Mouse (Mus musculus) adrenal gland, adult 18-20 months (tissue): ENCODE results near the gene Gm28042. TPM values are rescaled to one million over a fixed set of nuclear protein-coding genes. Genes with fewer than 3 reads are reported as not detected.
A peak's percentile ranks its signal among the peaks of the same experiment; 100 is the strongest.

ENCODE experiments used
- DNase-seq, 2 experiments: peaks; one replicate each; pipeline ENCODE4 v3.0.0; 2021 to 2022; ENCODE audit warnings: low spot score in 2 of 2
- total RNA-seq, 2 experiments: library from RNA; stranded (reverse); gene quantifications; 1 replicate in 1 of 2; 2 replicates in 1 of 2; pipeline ENCODE4 v1.2.3; 2021

Gene Gm28042
- total RNA-seq, 2 experiments from 2014 or later = 1.5 to 1.7 TPM

GRCm38 (mm10) chr2:120011462-120012200 is 15.7 kb upstream of the Gm28042 start:
- DNase-seq = peak; percentile 37 to 58

- no peak for DNase-seq
These were observed 14.4 kb upstream of the Gm28042 start for GRCm38 (mm10) chr2:120012924-120013323.

GRCm38 (mm10) chr2:120013831-120014486 is 13.3 kb upstream of the Gm28042 start:
- DNase-seq = no peak

- no peak for DNase-seq
These were observed 11.4 kb upstream of the Gm28042 start for GRCm38 (mm10) chr2:120015882-120016281.

GRCm38 (mm10) chr2:120017599-120017998 is 9.7 kb upstream of the Gm28042 start:
- DNase-seq = no peak

- peak; percentile 60 to 67 for DNase-seq
These were observed 3.0 kb upstream of the Gm28042 start for GRCm38 (mm10) chr2:120024337-120024736.

- DNase-seq = no peak
These were observed 648 bp downstream of the Gm28042 start for GRCm38 (mm10) chr2:120027950-120028331.

- DNase-seq = no peak
These were observed 3.1 kb downstream of the Gm28042 start for GRCm38 (mm10) chr2:120030380-120030779.

- DNase-seq = no peak
These were observed 5.6 kb downstream of the Gm28042 start, which contains the start of gene Pla2g4b for GRCm38 (mm10) chr2:120032726-120033467. Gene Pla2g4b, plus strand, starts transcription at chr2:120033417.

GRCm38 (mm10) chr2:120033726-120034125 is 6.4 kb downstream of the Gm28042 start:
- DNase-seq = no peak

- DNase-seq = no peak
These were observed 10.5 kb downstream of the Gm28042 start for GRCm38 (mm10) chr2:120037744-120038143.

GRCm38 (mm10) chr2:120040991-120041390 is 13.7 kb downstream of the Gm28042 start:
- DNase-seq = no peak

GRCm38 (mm10) chr2:120044101-120044603 is 16.9 kb downstream of the Gm28042 start:
- no peak for DNase-seq

GRCm38 (mm10) chr2:120044676-120045075 is 17.4 kb downstream of the Gm28042 start:
- no peak for DNase-seq

GRCm38 (mm10) chr2:120046486-120047310 is 19.4 kb downstream of the Gm28042 start:
- no peak for DNase-seq

- DNase-seq = no peak
These were observed 20.9 kb downstream of the Gm28042 start for GRCm38 (mm10) chr2:120048173-120048572.

GRCm38 (mm10) chr2:120049632-120050274 is 22.5 kb downstream of the Gm28042 start:
- peak; percentile 24 to 56 for DNase-seq

GRCm38 (mm10) chr2:120051405-120051804 is 24.1 kb downstream of the Gm28042 start:
- DNase-seq = no peak

- DNase-seq = peak in 1 of 2 experiments; percentile 21
These were observed 27.7 kb downstream of the Gm28042 start for GRCm38 (mm10) chr2:120054771-120055552.
